8 mouse cellular contexts compared by ENCODE assay signal in the genomic region with DNA sequence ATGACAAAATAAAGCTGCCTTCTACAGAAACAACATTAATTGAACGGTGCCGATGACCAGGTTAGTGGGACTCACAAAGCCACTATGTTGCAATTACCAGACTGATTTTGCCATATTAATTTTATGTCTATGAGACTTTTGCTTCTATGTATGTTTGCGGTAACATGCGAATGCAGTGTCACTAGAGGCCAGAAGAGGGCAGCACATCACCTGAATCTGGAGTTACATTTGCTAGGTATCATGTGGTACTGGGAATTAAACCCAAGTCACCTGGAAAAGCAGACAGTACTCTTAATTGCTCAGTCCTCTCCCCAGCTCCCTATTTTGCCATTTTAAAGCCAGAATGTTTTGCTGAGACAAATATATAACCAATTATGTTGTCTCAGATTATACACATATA.
A peak's percentile ranks its signal among the peaks of the same experiment; 100 is the strongest.
DNase-seq lines count a peak whose midpoint lies in the region; ATAC-seq and TF ChIP-seq lines count a peak whose summit lies in the region.

No protein-coding gene starts in this region.

- H3K27me3 ChIP-seq in embryonic facial prominence, embryonic 11.5 days (ENCODE audit: control insufficient read depth, insufficient read depth, low read length) = no peaks in the 10 kb centered on the region
- H3K27me3 ChIP-seq in embryonic facial prominence, embryonic 10.5 days (replicated peaks; ENCODE audit: low read depth, poor library complexity, severe bottlenecking) = no peaks in the 10 kb centered on the region
- H3K27me3 ChIP-seq in lung, embryonic 14.5 days (ENCODE audit: insufficient read depth, low read length) = no peaks in the 10 kb centered on the region

- TF ChIP-seq CTCF in lung, embryonic 14.5 days (IDR thresholded peaks at IDR 0.05; ENCODE audit: low read depth) = peak; percentile 60

- no peak overlapping the region for H3K9ac ChIP-seq in embryonic facial prominence, embryonic 11.5 days (replicated peaks; ENCODE audit: low read length)
- no peak overlapping the region for H3K9ac ChIP-seq in lung, embryonic 14.5 days

- no peak overlapping the region for H3K27ac ChIP-seq in embryonic facial prominence, embryonic 11.5 days (replicated peaks; ENCODE audit: low read depth, low read length)
- H3K27ac ChIP-seq in embryonic facial prominence, embryonic 10.5 days (replicated peaks) = no peak overlapping the region
- no peak overlapping the region for H3K27ac ChIP-seq in lung, embryonic 14.5 days (ENCODE audit: low read depth)

- H3K9me3 ChIP-seq in embryonic facial prominence, embryonic 11.5 days (replicated peaks; ENCODE audit: control insufficient read depth, low read length) = no peaks in the 10 kb centered on the region
- no peaks in the 10 kb centered on the region for H3K9me3 ChIP-seq in embryonic facial prominence, embryonic 10.5 days
- H3K9me3 ChIP-seq in lung, embryonic 14.5 days (ENCODE audit: low read depth, low read length) = no peaks in the 10 kb centered on the region

- no peak overlapping the region for H3K4me3 ChIP-seq in embryonic facial prominence, embryonic 11.5 days (ENCODE audit: low read depth, low read length)
- H3K4me3 ChIP-seq in embryonic facial prominence, embryonic 10.5 days = no peak overlapping the region
- H3K4me3 ChIP-seq in lung, embryonic 14.5 days (ENCODE audit: low read depth, low read length) = no peak overlapping the region

- intact Hi-C loops in left cerebral cortex, postnatal 4 days (cut with DNase I) = loop anchor here (10.0 kb wide), 4 partner anchors 146 to 604 kb away; partner anchors contain the start of gene Rfx3

- 75% methylated on average over 4 of the region's 4 CpGs for WGBS in embryonic facial prominence, embryonic 11.5 days
- WGBS in embryonic facial prominence, embryonic 10.5 days = 77% methylated on average over 4 of the region's 4 CpGs
- 74% methylated on average over 4 of the region's 4 CpGs for WGBS in lung, embryonic 14.5 days

- no peak overlapping the region for H3K4me2 ChIP-seq in embryonic facial prominence, embryonic 11.5 days (ENCODE audit: low read depth, low read length)
- H3K4me2 ChIP-seq in lung, embryonic 14.5 days = no peak overlapping the region

- H3K36me3 ChIP-seq in embryonic facial prominence, embryonic 11.5 days (replicated peaks; ENCODE audit: control insufficient read depth, insufficient read depth, low read depth, low read length) = no peaks in the 10 kb centered on the region
- no peaks in the 10 kb centered on the region for H3K36me3 ChIP-seq in embryonic facial prominence, embryonic 10.5 days (replicated peaks)
- no peaks in the 10 kb centered on the region for H3K36me3 ChIP-seq in lung, embryonic 14.5 days (ENCODE audit: insufficient read depth)

- no peak for ATAC-seq in embryonic facial prominence, embryonic 11.5 days (replicated peaks; ENCODE audit: insufficient number of reproducible peaks, low FRiP score, low TSS enrichment, low read depth)
- no peak for ATAC-seq in lung, embryonic 14.5 days (ENCODE audit: insufficient read depth)
- no peak for ATAC-seq in erythroid progenitor cell, adult 5-6 weeks (replicated peaks; ENCODE audit: low FRiP score, poor library complexity, severe bottlenecking)

- DNase-seq in embryonic facial prominence, embryonic 11.5 days (ENCODE audit: low spot score) = peak; percentile 20
- DNase-seq in embryonic facial prominence, embryonic 10.5 days (ENCODE audit: low spot score) = no peak
- peak; percentile 45 for DNase-seq in lung, embryonic 14.5 days
- DNase-seq in lung, adult 18-20 months = no peak
- DNase-seq in adipocyte (ENCODE audit: low spot score) = peak; percentile 12
- DNase-seq in thymus, postnatal 0 days (ENCODE audit: low spot score) = peak; percentile 4
- no peak for DNase-seq in left cerebral cortex, postnatal 4 days

- H3K4me1 ChIP-seq in embryonic facial prominence, embryonic 11.5 days (ENCODE audit: control insufficient read depth, insufficient read depth, low read length) = no peaks in the 10 kb centered on the region
- H3K4me1 ChIP-seq in embryonic facial prominence, embryonic 10.5 days = no peaks in the 10 kb centered on the region
- H3K4me1 ChIP-seq in lung, embryonic 14.5 days (ENCODE audit: insufficient read depth) = no peaks in the 10 kb centered on the region

Comparison
In these comparisons a context has a peak if more than half of its experiments do, and no peak if none do; other contexts are left out.
1. DNase-seq: peak in embryonic facial prominence, embryonic 11.5 days (single experiment), lung, embryonic 14.5 days (single experiment), adipocyte (single experiment) and thymus, postnatal 0 days (single experiment); none in embryonic facial prominence, embryonic 10.5 days (single experiment), lung, adult 18-20 months (0 of 2) and left cerebral cortex, postnatal 4 days (single experiment).